Mouse (Mus musculus): ENCODE results near the gene Kbtbd6. TPM values are rescaled to one million over a fixed set of nuclear protein-coding genes. Genes with fewer than 3 reads are reported as not detected.
A peak's percentile ranks its signal among the peaks of the same experiment; 100 is the strongest.

The Kbtbd6 gene
- polyA plus RNA-seq, 1 experiment from 2014 or later, result 2.3 TPM

DNA sequence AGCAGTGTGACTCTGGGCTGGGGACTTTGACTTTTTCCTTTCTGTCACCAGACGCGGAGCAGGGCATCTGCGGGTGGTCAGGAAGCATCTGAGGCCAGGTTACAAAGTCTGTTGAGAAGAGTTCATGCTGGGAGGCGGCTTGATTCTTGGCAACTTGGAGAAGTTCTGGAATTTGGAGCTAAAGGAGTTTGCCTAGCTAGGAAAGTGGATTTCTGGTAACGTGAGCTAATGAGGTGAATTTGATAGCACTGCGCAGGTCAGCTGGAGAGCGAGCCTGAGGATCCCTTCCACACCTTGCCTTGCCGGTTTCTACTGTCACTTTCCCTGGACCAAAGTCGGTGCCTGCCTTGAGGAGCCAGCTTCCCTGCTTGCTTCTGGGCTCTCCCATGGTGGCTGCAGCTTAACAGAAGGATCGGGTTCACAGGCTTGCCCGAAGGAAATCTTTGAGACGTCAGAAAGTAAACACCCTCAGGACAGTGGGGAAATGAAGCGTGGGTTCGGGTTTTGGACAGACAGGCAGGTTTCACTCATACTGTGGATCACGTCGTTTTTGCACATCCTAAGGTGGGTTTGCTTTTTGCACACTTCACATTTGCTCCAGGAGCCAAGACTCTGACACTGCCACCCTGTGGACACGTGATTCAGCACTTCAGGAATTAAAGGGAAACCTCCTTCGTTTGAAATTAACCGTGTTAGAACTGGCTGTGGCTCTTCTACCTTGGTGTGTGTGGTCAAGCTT lies 35.5 kb downstream of the Kbtbd6 start:
- peak overlapping the region; percentile 60 for H3K4me2 ChIP-seq (ENCODE audit: low read length)
- DNase-seq, result peak; percentile 76
- peaks cover 18% of the 10 kb centered on the region for H3K4me1 ChIP-seq (ENCODE audit: control insufficient read depth, insufficient read depth, low read length)
- 9% methylated on average over 19 of the region's 19 CpGs for WGBS
- H3K36me3 ChIP-seq (ENCODE audit: control insufficient read depth, insufficient read depth, low read length), result no peaks in the 10 kb centered on the region
- H3K27me3 ChIP-seq (ENCODE audit: control insufficient read depth, insufficient read depth, low read length), result 0 out of 2 replicates have a peak, but pooled peaks cover 5% of the 10 kb centered on the region
- H3K9me3 ChIP-seq (ENCODE audit: control insufficient read depth, low read length), result no peaks in the 10 kb centered on the region
- H3K27ac ChIP-seq (replicated peaks; ENCODE audit: low read depth, low read length), result no peak overlapping the region
- ATAC-seq (ENCODE audit: low FRiP score, low TSS enrichment), result 0 out of 2 replicates have a peak, but pooled peaks have one; percentile 48
- peak overlapping the region; percentile 30 for H3K9ac ChIP-seq (replicated peaks; ENCODE audit: low read length)
- peak overlapping the region; percentile 37 for H3K4me3 ChIP-seq (replicated peaks; ENCODE audit: low read depth, low read length)

DNA sequence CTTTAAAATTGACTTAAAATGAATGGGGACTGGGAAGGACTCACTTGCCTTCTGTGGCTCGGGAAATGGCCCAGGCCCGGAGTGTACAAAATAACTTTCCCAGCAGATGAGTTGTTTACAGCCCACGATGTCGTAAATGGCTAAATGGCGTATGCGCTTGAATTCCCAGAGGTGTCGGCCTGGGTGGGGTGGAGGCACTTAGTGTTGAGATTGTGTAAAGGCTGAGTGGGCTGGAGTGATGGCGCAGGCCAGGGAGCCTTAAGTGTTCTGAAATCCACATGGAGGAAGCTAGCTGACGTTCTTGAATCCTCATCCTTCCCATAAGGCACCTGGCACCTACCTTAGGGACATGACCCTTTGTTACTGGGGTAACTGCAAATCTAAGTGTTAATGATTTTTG lies 36.9 kb downstream of the Kbtbd6 start:
- Histone ChIP-seq H3K4me2 (ENCODE audit: low read length) (no peak overlapping the region), H3K4me3 (replicated peaks; ENCODE audit: low read depth, low read length) (no peak overlapping the region), H3K4me1 (ENCODE audit: control insufficient read depth, insufficient read depth, low read length) (peaks cover 10% of the 10 kb centered on the region; the same call in 1 of the 2 replicates), H3K9me3 (ENCODE audit: control insufficient read depth, low read length) (no peaks in the 10 kb centered on the region), H3K36me3 (ENCODE audit: control insufficient read depth, insufficient read depth, low read length) (no peaks in the 10 kb centered on the region), H3K27me3 (ENCODE audit: control insufficient read depth, insufficient read depth, low read length) (0 out of 2 replicates have a peak, but pooled peaks cover 5% of the 10 kb centered on the region), H3K27ac (replicated peaks; ENCODE audit: low read depth, low read length) (no peak overlapping the region), H3K9ac (replicated peaks; ENCODE audit: low read length) (no peak overlapping the region)
- 84% methylated on average over 9 of the region's 9 CpGs for WGBS
- no peak for ATAC-seq (ENCODE audit: low FRiP score, low TSS enrichment)
- no peak for DNase-seq

DNA sequence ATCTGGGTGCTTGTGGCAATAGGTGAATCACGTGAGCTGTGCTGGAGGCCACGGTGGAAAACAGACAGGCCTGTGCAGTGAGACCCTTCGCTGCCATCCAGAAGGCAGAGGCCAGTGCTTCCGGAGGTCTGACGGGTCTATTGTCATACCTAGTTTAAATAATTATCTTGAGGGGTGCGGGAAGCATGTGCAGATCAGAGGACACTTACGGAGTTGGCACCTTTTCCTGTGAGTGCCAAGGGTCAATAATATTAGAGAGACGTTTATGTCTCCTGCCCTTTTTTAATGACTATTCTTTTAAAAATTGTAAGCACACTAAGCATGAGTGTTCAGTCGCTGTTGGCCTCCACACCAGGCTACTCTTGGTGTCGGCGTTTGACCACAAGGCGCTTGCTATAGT lies 37.5 kb downstream of the Kbtbd6 start:
- 0 out of 2 replicates have a peak, but pooled peaks cover 5% of the 10 kb centered on the region for H3K27me3 ChIP-seq (ENCODE audit: control insufficient read depth, insufficient read depth, low read length)
- H3K9ac ChIP-seq (replicated peaks; ENCODE audit: low read length), result no peak overlapping the region
- DNase-seq (no peak), ATAC-seq (ENCODE audit: low FRiP score, low TSS enrichment) (no peak)
- H3K27ac ChIP-seq (replicated peaks; ENCODE audit: low read depth, low read length), result no peak overlapping the region
- no peak overlapping the region for H3K4me3 ChIP-seq (replicated peaks; ENCODE audit: low read depth, low read length)
- no peak overlapping the region for H3K4me2 ChIP-seq (ENCODE audit: low read length)
- 86% methylated on average over 12 of the region's 12 CpGs for WGBS
- H3K9me3 ChIP-seq (ENCODE audit: control insufficient read depth, low read length), result no peaks in the 10 kb centered on the region
- no peaks in the 10 kb centered on the region for H3K36me3 ChIP-seq (ENCODE audit: control insufficient read depth, insufficient read depth, low read length)
- peaks cover 10% of the 10 kb centered on the region; the same call in 1 of the 2 replicates for H3K4me1 ChIP-seq (ENCODE audit: control insufficient read depth, insufficient read depth, low read length)

DNA sequence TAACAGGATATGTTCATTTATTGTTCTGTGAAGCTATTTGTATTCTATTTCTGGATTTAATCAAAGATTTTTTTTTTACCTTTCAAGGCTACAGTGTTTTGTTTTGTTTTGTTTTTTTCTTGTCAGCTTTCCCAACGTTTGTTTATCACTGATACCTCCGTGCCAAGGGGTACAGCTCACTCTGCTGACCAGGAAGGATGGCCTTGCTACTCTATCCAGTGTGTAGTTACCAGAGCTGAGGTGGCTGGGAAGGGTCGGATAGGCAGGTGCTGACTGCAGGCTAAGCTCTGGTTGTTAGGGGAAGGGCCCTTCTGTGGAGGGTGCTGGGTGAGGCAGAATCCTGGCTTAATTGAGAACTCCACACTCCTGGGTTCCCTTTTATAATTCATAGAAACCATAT lies 38.6 kb downstream of the Kbtbd6 start:
- Histone ChIP-seq H3K4me1 (ENCODE audit: control insufficient read depth, insufficient read depth, low read length) (peaks cover 10% of the 10 kb centered on the region; the same call in 1 of the 2 replicates), H3K4me2 (ENCODE audit: low read length) (no peak overlapping the region), H3K27ac (replicated peaks; ENCODE audit: low read depth, low read length) (no peak overlapping the region), H3K36me3 (ENCODE audit: control insufficient read depth, insufficient read depth, low read length) (no peaks in the 10 kb centered on the region), H3K9ac (replicated peaks; ENCODE audit: low read length) (no peak overlapping the region), H3K27me3 (ENCODE audit: control insufficient read depth, insufficient read depth, low read length) (0 out of 2 replicates have a peak, but pooled peaks cover 5% of the 10 kb centered on the region), H3K4me3 (replicated peaks; ENCODE audit: low read depth, low read length) (no peak overlapping the region), H3K9me3 (ENCODE audit: control insufficient read depth, low read length) (no peaks in the 10 kb centered on the region)
- DNase-seq (no peak), ATAC-seq (ENCODE audit: low FRiP score, low TSS enrichment) (no peak)
- 72% methylated on average over 3 of the region's 3 CpGs for WGBS

DNA sequence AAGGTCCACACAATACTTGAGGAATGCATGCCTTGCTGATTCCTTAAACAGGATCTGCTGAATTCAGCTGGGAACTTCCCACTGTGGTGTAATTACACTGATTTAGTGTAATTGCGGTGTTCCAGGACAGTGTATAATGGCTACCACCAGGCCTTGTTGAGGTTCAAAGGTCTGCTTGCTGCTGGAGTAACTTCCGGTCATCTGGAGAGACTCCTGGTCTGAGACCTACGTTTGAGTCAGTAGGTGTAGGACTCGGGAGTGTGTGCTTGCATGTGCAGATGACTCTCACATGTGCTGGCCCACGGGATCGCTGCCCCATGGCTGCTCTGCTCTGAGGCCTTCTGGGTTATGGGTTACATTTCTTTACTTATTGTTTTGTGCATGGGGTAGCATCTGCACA lies 42.7 kb downstream of the Kbtbd6 start:
- no peaks in the 10 kb centered on the region for H3K27me3 ChIP-seq (ENCODE audit: control insufficient read depth, insufficient read depth, low read length)
- H3K9ac ChIP-seq (replicated peaks; ENCODE audit: low read length), result no peak overlapping the region
- ATAC-seq (ENCODE audit: low FRiP score, low TSS enrichment) (no peak), DNase-seq (no peak)
- H3K4me1 ChIP-seq (ENCODE audit: control insufficient read depth, insufficient read depth, low read length), result no peaks in the 10 kb centered on the region
- WGBS, result 91% methylated on average over 6 of the region's 6 CpGs
- H3K9me3 ChIP-seq (ENCODE audit: control insufficient read depth, low read length), result no peaks in the 10 kb centered on the region
- no peak overlapping the region for H3K4me2 ChIP-seq (ENCODE audit: low read length)
- H3K36me3 ChIP-seq (ENCODE audit: control insufficient read depth, insufficient read depth, low read length), result no peaks in the 10 kb centered on the region
- no peak overlapping the region for H3K27ac ChIP-seq (replicated peaks; ENCODE audit: low read depth, low read length)
- no peak overlapping the region for H3K4me3 ChIP-seq (replicated peaks; ENCODE audit: low read depth, low read length)

DNA sequence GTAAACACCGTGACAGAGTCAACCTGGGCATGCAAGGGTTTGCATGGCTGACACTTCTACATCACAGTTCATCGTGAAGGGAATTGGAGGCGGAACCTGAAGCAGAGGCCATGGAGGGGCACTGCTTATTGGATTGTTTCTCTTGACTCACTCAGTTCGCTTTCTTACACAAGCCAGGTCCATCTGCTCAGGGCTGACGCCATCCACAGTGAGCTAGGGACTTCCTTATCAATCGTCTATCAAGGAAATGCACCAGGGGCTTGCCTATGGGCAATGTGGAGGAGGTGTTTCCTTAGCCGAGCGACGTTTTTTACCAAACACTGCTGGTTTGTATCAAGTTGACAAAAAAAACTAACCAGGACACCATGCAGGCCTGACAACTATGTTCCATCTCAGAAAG lies 47.7 kb downstream of the Kbtbd6 start:
- H3K4me3 ChIP-seq (replicated peaks; ENCODE audit: low read depth, low read length), result no peak overlapping the region
- ATAC-seq (ENCODE audit: low FRiP score, low TSS enrichment) (no peak), DNase-seq (no peak)
- no peaks in the 10 kb centered on the region for H3K27me3 ChIP-seq (ENCODE audit: control insufficient read depth, insufficient read depth, low read length)
- H3K4me1 ChIP-seq (ENCODE audit: control insufficient read depth, insufficient read depth, low read length), result no peaks in the 10 kb centered on the region
- no peaks in the 10 kb centered on the region for H3K36me3 ChIP-seq (ENCODE audit: control insufficient read depth, insufficient read depth, low read length)
- 92% methylated on average over 9 of the region's 9 CpGs for WGBS
- no peaks in the 10 kb centered on the region for H3K9me3 ChIP-seq (ENCODE audit: control insufficient read depth, low read length)
- no peak overlapping the region for H3K4me2 ChIP-seq (ENCODE audit: low read length)
- no peak overlapping the region for H3K9ac ChIP-seq (replicated peaks; ENCODE audit: low read length)
- H3K27ac ChIP-seq (replicated peaks; ENCODE audit: low read depth, low read length), result no peak overlapping the region

DNA sequence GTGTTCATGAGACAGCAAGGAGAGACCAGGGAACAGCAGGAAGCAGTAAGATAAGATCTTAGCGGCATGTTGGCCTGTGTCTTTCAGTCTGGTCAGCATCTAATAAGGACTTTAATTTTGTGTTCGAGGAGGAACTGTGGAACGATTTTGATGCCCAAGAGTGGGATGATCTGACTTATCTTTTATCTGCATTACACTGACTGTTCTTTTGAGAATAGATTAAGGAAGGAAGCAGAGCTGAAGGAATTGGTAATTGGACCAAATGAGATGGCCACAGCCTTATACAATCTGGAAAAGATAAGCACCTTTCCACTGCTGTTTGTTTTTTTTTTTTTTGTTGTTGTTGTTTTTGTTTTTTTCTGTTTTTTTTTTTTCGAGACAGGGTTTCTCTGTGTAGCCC lies 49.1 kb downstream of the Kbtbd6 start:
- H3K27ac ChIP-seq (replicated peaks; ENCODE audit: low read depth, low read length), result no peak overlapping the region
- WGBS, result 82% methylated on average over 4 of the region's 4 CpGs

DNA sequence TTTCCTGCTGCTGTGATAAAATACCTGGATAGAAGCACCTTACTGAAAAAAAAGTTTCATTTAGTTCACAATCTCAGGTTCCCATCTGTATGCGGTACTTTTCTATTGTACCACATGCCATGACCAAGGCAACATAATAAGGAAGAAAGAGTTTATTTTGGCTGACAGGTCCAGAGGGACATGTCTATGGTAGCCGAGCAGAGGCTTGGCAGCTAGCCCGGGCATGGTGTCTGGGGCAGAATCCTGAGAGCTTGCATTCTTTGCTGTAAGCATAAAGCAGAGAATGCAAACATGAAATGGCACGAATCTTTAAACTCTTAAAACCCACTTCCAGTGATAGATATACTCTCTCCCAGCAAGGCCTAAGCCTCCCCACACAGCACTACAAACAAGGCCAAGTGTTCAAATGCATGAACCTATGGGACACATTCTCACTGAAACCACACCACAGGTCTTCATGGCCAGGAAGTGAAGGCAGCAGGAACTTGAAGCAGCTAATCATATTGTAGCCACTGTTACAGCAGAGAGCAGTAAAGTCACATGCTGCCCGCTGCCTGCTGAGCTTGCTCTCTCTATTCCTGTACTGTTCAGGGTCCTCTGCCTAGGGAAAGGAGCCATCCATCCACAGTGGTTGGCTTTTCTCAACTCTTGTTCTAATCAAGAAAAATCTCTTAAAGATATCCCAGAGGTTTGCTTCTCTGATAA lies 51.9 kb downstream of the Kbtbd6 start:
- Histone ChIP-seq H3K4me2 (ENCODE audit: low read length) (no peak overlapping the region), H3K9me3 (ENCODE audit: control insufficient read depth, low read length) (no peaks in the 10 kb centered on the region), H3K4me1 (ENCODE audit: control insufficient read depth, insufficient read depth, low read length) (no peaks in the 10 kb centered on the region), H3K27me3 (ENCODE audit: control insufficient read depth, insufficient read depth, low read length) (no peaks in the 10 kb centered on the region), H3K4me3 (replicated peaks; ENCODE audit: low read depth, low read length) (no peak overlapping the region), H3K9ac (replicated peaks; ENCODE audit: low read length) (no peak overlapping the region), H3K27ac (replicated peaks; ENCODE audit: low read depth, low read length) (no peak overlapping the region), H3K36me3 (ENCODE audit: control insufficient read depth, insufficient read depth, low read length) (no peaks in the 10 kb centered on the region)
- ATAC-seq (ENCODE audit: low FRiP score, low TSS enrichment), result no peak
- DNase-seq, result peak; percentile 53
- 70% methylated on average over 5 of the region's 5 CpGs for WGBS

More for the DNA sequence above, 49.1 kb downstream of the Kbtbd6 start:
- no peak for ATAC-seq (ENCODE audit: low FRiP score, low TSS enrichment)
- Histone ChIP-seq H3K36me3 (ENCODE audit: control insufficient read depth, insufficient read depth, low read length) (no peaks in the 10 kb centered on the region), H3K4me3 (replicated peaks; ENCODE audit: low read depth, low read length) (no peak overlapping the region), H3K4me1 (ENCODE audit: control insufficient read depth, insufficient read depth, low read length) (no peaks in the 10 kb centered on the region), H3K4me2 (ENCODE audit: low read length) (no peak overlapping the region), H3K9ac (replicated peaks; ENCODE audit: low read length) (no peak overlapping the region), H3K27me3 (ENCODE audit: control insufficient read depth, insufficient read depth, low read length) (no peaks in the 10 kb centered on the region), H3K9me3 (ENCODE audit: control insufficient read depth, low read length) (no peaks in the 10 kb centered on the region)
- DNase-seq, result no peak
